Mouse (Mus musculus): ENCODE results near the gene Gpr15. TPM values are rescaled to one million over a fixed set of nuclear protein-coding genes. Genes with fewer than 3 reads are reported as not detected.

Gene Gpr15
- total RNA-seq, 2 experiments from 2014 or later = not detected

GRCm38 (mm10) chr16:58671212-58671985 lies 47.5 kb downstream of the Gpr15 start:
- DNase-seq = no peak

- no peak for DNase-seq
These were observed 48.2 kb downstream of the Gpr15 start for GRCm38 (mm10) chr16:58670643-58671042.

GRCm38 (mm10) chr16:58669917-58670630 lies 48.8 kb downstream of the Gpr15 start, which contains the start of gene Cpox:
TSS of gene Cpox (plus strand) at chr16:58670292.
- DNase-seq = peak; percentile 74

GRCm38 (mm10) chr16:58669264-58669663 lies 49.6 kb downstream of the Gpr15 start:
- DNase-seq = no peak

- DNase-seq = no peak
These were observed 50.3 kb downstream of the Gpr15 start for GRCm38 (mm10) chr16:58668586-58668985.

Small RNA genes lying within 50 kb of the gene (microRNA-seq; reads per million reads assigned to microRNA genes)
- 0 reads per million in 2 experiments for gene Gm27564 (ENCODE audit: borderline replicate concordance in 2 of 2)

Other genes with a start within 250 kb of the Gpr15 start
- gene St3gal6, start 194.8 kb downstream of the Gpr15 start, total RNA-seq (2021) = 100 to 1,000 TPM in 1 of 2 experiments, 10 to 100 TPM in 1; 92.1 to 102 TPM
- gene Gm813, start 102.1 kb downstream of the Gpr15 start, total RNA-seq (2021) = not detected
- gene E330017A01Rik, start 80.3 kb downstream of the Gpr15 start, total RNA-seq (2021) = not detected
- gene Cpox, start 48.8 kb downstream of the Gpr15 start, total RNA-seq (2021) = 10 to 100 TPM; 18.9 to 21.6 TPM
- gene Cldnd1, start 8.8 kb upstream of the Gpr15 start, total RNA-seq (2021) = 10 to 100 TPM; 63.9 to 64.2 TPM
- not detected for gene Olfr172, start 44.1 kb upstream of the Gpr15 start, total RNA-seq (2021)
- not detected for gene Olfr173, start 81.2 kb upstream of the Gpr15 start, total RNA-seq (2021)
- not detected for gene Olfr175-ps1, start 107.7 kb upstream of the Gpr15 start, total RNA-seq (2021)
- gene Olfr177, start 155.7 kb upstream of the Gpr15 start, total RNA-seq (2021) = not detected
- not detected for gene Olfr178, start 173.0 kb upstream of the Gpr15 start, total RNA-seq (2021)
- gene Olfr181, start 209.7 kb upstream of the Gpr15 start, total RNA-seq (2021) = not detected
- not detected for gene Olfr180, start 210.3 kb upstream of the Gpr15 start, total RNA-seq (2021)

Measured in gastrocnemius, postnatal 25 days (tissue).